Mouse (Mus musculus) left cerebral cortex, postnatal 4 days (tissue): ENCODE results near the gene BC052040. TPM values are rescaled to one million over a fixed set of nuclear protein-coding genes. Genes with fewer than 3 reads are reported as not detected.
A peak's percentile ranks its signal among the peaks of the same experiment; 100 is the strongest.

Experiments used
- DNase-seq: peaks from one replicate; pipeline ENCODE4 v3.0.0-alpha.2; 2022
- intact Hi-C: fragments of 180-260 bp; cut with DNase I; formaldehyde crosslinking; loops from one replicate; pipeline ENCODE4 v1.15.1; 2025
- total RNA-seq, 2 experiments: library from RNA; stranded (reverse); gene quantifications; 2 replicates each; pipeline ENCODE4 v1.2.3; 2021

The BC052040 gene
- total RNA-seq, 2 experiments from 2014 or later: 14.8 to 15.6 TPM

- intact Hi-C loops: no loop called here
- no peak for DNase-seq
Measured at GRCm38 (mm10) chr2:115757685-115758084, 176.2 kb downstream of the BC052040 start.

- DNase-seq: no peak
- intact Hi-C loops: no loop called here
Measured at GRCm38 (mm10) chr2:115758542-115758941, 177.0 kb downstream of the BC052040 start.

- no peak for DNase-seq
- intact Hi-C loops: no loop called here
Measured at GRCm38 (mm10) chr2:115764595-115765305, 183.2 kb downstream of the BC052040 start.

DNA sequence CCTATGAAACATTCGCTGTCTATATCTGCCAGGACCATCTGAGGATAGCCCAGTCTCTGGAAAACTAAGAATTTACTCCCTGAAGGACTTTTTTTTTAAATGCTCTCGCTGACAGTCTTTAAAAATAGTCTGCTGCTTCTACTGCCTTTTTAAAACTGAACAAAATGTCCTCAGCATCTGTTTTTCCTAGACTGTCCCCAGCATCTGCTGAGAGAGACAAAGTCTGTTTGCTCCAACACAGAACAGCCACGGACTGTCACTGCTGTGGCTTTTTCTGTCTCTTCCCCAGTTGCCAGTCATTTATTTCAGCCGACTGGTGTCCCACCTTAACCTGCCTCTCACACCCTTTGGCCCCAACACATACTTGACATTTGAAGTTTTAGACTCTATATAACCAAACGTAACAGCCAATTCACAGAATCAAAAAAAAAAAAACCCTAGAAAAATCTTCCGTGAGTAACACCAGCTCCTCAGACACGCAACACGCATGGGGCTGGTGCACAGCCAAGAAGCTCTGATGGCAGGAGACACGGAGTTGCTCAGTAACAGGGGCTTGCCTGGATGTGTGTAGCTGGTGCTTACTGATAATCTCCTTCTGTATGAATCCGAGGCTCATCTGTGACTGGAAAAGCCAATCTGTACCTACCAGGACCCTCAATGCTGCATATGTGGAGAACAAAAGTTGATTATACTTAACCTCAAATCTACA lies 188.2 kb downstream of the BC052040 start:
- no peak for DNase-seq
- intact Hi-C loops: no loop called here

DNA sequence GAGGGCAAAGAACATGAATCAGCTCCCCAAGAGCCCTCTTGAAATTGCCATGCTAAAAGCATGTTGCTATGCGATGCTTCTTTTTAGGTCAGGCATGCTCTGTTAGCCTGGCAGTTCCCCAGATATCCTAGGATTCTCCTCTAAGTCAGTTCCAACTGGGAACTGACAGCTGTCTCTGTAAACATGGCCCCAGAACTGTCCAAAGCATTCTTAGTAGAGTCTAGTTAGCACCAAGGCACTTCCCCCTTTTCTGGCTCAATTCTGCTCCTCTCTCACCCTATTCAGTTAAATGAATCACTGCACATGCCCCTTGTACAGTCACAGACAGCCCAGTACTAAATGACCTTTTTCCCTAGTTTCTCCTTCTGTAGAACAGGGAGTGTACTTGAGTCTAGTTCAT lies 191.2 kb downstream of the BC052040 start:
- intact Hi-C loops: no loop called here
- DNase-seq: no peak

DNA sequence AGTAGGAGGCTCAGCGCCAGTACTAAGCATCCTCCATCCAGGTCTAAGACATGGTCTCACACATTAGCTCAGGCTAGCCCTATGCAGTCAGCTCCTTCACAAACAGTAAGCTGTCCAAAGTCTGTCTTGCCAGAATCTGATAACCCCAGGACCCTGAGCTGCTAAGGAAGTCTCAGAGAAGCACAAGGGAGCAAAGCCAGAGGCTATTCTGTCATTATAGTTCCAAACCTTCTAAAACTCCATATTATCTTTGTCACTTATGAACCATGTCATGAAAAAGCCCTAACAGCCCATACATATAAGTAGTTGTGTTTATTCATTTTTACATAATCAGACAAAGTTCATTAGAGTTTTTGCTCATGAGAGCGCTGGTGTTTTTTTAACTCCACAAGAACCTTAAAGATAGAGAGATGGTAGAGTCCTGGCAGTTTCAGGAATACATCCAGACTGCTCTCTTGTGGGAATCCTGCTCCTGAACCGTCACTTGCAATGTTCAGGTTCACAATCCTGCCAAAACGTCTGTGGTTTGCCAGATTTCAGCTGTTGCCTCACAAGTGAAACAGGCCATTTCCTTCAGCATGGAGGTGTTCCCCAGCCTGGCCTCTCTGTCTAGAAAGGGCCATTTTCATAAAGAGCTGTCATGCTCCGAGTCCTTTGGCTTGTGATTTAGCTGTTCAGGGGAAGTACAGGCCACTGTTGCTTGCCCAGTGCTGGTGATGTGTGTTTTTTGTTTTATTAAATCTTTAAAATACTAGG lies 192.8 kb downstream of the BC052040 start:
- intact Hi-C loops: no loop called here
- DNase-seq: no peak

GRCm38 (mm10) chr2:115775488-115776217 lies 194.1 kb downstream of the BC052040 start:
- DNase-seq: no peak
- intact Hi-C loops: no loop called here

- DNase-seq: no peak
- intact Hi-C loops: no loop called here
Measured at GRCm38 (mm10) chr2:115776924-115777860, 195.7 kb downstream of the BC052040 start.

GRCm38 (mm10) chr2:115780546-115781011 lies 199.1 kb downstream of the BC052040 start:
- intact Hi-C loops: no loop called here
- no peak for DNase-seq

GRCm38 (mm10) chr2:115785687-115786086 lies 204.2 kb downstream of the BC052040 start:
- DNase-seq: no peak
- intact Hi-C loops: no loop called here

GRCm38 (mm10) chr2:115798839-115799238 lies 217.3 kb downstream of the BC052040 start:
- intact Hi-C loops: no loop called here
- no peak for DNase-seq

DNA sequence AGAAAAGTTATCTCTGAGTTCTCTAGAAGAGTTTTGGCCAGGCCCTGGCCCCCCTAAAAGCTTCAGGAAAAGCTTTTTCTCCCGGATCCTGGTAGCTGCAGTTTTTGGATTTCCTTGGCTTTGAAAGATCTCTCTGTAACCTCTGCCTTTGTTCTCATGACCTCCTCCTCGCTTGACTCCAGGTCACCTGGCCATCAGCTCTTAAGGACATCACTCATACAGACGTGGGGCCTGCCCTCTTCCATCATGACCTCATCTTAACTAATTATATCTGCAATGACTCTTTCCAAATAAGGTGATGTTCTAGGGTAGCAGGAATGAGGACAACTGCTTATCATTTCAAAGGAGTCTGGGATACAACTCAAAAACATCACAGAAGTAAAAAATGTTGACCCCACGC lies 226.9 kb downstream of the BC052040 start:
- intact Hi-C loops: no loop called here
- no peak for DNase-seq

DNA sequence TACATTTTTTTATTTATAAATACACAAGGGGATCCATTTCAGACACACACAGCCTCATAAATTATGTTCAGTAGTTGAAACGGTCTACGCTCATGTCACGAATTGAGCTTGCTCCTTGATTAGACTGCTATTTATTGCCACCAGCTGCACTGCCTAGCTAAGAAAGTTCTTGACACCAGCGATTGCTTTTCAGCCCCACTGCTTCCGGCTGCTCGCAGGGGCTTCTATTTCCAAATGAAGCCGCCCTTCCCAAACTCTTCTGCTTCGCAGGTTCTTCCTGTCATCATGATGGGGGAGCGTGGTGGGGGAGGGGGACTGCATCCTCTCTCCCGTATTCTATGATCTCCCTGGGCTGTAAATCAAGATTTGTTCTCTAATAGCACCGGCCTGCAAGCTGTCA lies 231.8 kb downstream of the BC052040 start:
- DNase-seq: peak; percentile 18
- intact Hi-C loops: no loop called here

DNA sequence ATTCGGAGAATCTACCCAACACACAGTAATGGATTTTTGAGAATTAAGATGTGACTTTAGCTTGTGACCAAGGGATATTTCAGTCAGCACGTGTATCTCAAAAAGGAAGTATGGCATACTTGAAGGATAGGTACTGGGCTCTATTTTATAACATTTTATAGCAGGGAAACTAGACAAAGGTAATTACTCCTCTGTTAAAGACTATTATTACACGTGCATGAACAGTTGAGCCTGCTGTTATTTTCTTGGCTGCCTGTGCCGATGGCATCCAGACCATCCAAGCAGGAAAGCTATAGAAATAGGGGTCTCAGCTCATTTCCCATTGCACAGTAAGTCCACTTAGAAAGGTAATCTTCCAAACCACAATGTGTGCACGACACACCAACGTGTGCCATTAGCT lies 232.2 kb downstream of the BC052040 start:
- intact Hi-C loops: no loop called here
- no peak for DNase-seq

DNA sequence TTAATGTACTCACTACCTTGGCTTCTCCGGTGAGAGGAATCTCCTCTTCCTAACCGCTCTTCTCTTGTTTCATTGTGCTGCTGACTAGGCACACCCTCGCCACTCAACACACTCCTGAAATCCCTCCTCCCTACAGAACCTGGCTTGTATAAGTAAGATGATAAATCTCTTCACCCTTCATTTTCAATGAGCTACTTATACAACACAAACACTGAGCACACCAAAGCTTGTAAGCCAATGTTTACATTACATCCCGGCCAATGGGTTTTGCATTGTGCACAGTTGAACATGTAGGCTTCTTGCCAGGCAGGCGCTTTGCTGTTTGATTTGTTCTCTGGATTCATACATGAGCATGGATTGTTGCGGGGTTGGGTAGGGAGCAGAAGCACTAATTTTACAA lies 236.4 kb downstream of the BC052040 start:
- DNase-seq: no peak
- intact Hi-C loops: no loop called here

GRCm38 (mm10) chr2:115822361-115822760 lies 240.8 kb downstream of the BC052040 start:
- DNase-seq: no peak
- intact Hi-C loops: no loop called here
